Mouse (Mus musculus) erythroblast, embryonic 14.5 days (primary cell): Measurements from ENCODE around the gene Ces4a.

ENCODE experiments used
- GATA1 ChIP-seq: IDR thresholded peaks from 2 replicates; pipeline ENCODE4 v1.6.1; 2012; ENCODE audit warnings: low read length, inconsistent platforms, mixed read lengths
- TAL1 ChIP-seq: IDR thresholded peaks from 3 replicates; pipeline ENCODE4 v1.6.1; 2012; ENCODE audit warnings: low read length, inconsistent platforms, mixed read lengths

DNA sequence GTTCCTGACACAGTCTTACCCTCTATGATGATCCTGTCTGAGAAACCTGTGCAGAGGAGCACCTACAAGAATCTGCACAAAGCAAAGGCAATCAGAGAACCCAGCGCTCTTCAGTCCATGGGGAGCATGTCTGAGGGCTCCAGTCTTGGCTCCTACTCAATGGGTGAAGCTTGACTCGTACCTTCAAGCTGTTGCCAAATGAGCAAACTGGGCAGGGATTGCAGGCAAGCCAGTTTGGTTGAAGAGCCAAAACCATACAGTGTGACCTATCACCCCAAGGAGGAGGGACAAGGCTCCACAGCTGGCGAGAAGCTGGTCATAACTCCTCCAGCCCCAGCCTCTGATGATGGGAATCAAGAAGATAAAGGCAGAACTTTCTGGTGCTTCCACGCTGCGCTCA lies at the start of gene Ces4a:
- TF ChIP-seq TAL1 (no peak), GATA1 (no peak)
